Mouse (Mus musculus) frontal cortex, adult 2 months (tissue): ENCODE results near the gene Fam20a. TPM values are rescaled to one million over a fixed set of nuclear protein-coding genes. Genes with fewer than 3 reads are reported as not detected.

Experiments used
- DNase-seq, 2 experiments: peaks; one replicate each; pipeline ENCODE4 v3.0.0; 2022; ENCODE audit warnings: low spot score in 1 of 2; ENCODE audit errors: extremely low spot score in 1 of 2
- polyA plus RNA-seq: library from polyadenylated mRNA; depleted of rRNA; stranded (reverse); fragments of >200 nt; gene quantifications from 2 replicates; pipeline ENCODE4 v1.2.3, GENCODE M21; 2012

The Fam20a gene
- polyA plus RNA-seq, 1 experiment: 14.6 TPM

DNA sequence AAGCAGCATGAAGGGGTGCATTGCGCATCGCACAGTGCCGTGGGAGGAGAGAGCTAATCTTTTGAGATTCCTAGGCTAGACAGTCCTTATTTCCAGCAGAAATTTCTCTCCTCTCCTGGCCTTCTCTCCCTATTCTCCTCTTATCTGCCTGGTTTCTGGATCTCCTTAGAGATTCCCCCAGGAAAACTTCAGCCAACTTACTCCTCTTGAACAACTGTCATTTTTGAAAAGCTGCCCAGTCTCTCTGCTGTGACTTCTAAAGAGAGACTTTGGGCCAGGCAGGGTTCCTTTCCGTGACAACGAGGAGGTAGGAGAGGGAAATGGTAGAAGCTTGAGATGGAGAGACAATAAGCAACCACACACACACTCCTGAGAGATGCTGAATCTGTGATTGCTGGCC lies 4.6 kb downstream of the Fam20a start:
- peak; percentile 59 to 86 for DNase-seq

DNA sequence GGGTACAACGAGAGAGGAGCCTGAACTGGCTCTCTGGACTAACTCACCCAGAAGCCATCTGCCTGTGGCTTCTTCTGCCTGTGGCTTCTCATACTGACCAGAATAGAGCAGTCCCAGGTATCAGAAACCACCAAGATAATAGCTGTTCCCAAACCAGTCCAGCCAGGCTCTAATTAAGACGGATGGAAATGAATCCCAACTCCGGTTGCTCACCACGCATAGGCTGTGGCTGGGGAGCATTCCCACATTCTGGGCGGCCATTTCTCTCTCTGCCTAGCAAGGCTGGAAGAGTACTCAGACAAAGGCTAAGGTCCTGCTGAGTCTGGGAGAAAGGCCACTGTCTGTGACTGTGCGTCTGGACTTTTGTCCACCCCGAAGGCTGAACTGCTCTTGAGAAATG lies 5.1 kb downstream of the Fam20a start:
- DNase-seq: no peak

DNA sequence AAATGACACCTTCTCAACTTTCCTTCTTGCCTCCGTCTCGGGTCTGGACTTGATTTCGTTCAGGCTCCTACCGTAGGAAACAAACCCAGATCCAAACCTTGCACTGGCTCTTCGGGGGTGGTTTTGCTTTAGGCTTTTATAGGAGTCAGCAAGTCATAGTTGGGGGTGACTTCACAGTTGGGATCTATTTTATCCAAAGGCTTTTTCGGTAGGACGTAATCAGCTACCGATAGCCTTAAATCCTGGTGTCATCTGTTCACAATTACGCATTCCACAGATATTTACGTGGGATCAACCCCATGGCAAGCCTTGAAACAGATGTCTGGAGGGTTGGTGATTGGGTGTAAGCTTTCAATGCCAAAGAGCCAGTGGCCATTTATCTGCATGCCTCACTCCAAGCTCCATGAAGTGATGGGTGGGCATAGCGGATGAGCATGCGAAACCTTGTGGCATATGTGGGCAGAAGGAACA lies 6.7 kb downstream of the Fam20a start:
- no peak for DNase-seq

DNA sequence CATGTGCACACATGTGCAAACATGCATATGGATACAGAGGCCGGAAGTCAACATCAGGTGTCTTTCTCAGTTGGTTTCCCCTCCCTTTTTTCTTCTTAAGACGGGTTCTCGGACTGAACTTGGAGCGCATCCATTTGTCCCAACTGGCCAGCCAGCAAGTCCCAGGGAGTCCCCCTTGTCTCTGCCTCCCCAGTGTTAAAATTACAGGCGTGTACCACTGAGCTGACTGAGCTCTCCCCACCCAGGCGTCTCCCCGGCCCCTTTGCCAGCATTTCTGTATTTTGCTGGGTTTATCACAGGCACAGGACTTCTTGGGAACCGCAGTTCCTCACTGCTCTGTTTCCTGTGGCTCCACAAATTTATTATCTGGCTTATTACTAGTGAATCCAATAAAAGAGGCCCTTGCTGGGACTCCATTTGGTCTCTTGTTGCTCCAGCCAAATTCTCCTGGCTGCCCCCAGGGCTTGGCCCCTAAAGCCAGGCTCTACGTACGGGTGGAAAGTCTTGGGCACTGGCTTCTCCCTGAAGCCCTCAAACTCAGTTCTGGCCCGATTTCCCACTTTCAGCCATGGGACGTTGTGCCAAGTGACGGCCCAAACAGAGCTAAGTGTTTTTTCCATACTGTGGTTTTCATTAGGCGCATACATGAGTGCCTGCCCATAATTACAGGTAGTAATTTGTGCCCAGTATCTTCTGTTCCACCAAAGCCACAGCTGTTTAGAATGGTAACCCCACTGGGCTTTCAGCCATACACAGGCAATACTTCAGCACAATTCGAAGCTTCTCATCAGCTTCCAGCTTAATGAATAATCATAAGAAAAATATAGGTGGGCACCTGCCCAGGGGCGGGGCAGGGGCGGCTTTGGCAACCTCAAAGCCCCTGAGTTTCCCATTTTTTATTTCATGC lies 7.5 kb downstream of the Fam20a start:
- no peak for DNase-seq

DNA sequence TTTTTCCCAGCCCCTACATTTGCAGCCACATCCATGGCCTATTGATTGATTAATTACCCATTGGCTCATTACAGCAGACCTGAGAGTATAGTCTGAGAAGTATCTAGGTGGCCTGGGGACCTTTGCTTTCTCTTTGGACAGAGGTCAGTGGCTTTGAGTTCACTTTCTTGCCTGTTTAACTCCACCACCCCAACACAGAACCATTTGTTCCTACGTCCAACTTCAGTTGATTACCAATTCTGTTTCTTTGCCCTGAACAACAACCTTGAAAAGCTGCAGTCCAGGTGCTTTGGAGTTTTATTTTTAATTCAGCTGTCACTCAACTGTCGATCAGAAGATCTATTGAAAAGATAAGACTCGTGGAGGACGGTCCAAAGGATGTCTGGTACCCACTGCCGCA lies 12.6 kb downstream of the Fam20a start:
- DNase-seq: no peak

DNA sequence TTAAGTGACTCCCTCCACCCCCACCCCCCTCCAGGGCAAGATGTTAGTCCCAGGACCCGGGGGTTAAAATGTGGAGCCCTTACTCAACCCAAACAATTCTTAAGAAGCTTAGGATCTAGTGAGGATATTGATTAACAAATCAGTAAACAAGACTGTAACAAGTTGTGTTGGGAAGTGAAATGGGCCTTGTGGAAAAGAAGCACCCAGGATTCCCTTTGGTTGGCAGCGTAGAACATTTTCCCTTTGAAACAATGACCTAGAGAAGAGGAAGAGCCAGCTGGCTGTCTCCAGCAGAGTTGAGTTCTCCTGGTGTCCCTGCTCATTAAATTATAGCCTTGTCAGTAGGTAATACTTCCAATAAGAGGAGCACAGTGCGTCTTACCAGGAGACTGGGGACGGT lies 13.3 kb downstream of the Fam20a start:
- DNase-seq: no peak

DNA sequence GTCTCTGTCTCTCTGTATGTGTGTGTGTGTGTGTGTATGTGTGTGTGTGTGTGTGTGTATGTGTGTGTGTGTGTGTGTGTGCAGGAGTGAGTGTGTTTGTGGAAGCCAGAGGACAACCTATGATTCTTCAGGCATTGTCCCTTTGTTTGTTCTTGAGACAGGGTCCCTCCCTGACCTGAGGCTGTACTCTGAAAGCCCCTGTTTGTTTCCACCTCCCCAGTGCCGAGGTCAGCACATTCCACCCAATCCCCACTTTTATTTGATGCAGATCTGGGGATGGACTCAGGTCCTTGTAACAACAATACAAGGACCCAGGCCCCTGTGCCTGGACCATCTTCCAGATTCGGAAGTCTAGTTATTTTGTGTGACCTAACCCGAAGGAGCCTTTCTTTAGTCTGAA lies 14.6 kb downstream of the Fam20a start:
- no peak for DNase-seq

DNA sequence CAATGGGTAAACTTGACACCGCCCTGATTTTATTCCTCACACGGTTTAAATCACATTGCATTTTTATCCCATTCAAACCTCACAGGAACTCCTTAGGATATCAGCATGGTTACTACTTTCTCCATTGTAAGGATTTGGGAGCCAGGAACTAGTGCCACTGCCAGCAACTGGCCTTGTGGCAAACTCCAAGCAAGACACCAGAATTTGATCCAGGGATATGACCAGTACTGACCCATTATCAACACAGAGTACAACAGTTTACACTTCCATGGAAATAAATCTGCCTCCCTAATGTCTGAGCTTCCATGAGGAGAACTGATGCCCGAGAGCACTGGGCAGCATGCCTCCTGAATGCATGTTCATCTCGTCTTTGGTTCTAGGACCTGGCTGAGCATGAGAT lies 15.5 kb downstream of the Fam20a start:
- DNase-seq: no peak

DNA sequence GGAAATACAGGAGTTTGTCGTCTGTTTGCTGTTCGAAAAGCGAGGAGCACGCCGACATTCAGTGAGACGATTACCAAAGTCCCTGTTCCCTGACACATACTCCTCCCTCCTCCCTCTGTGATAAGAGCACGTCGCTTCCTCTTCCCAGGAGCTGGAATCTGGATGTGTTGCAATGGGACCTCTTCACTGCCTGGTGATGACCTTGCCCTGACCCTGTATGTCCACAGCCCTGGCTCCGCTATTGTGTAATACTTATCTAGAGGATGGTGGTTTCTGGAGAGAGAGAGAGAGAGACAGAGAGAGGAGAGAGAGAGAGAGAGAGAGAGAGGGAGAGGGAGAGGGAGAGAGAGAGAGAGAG lies 16.0 kb downstream of the Fam20a start:
- DNase-seq: no peak

DNA sequence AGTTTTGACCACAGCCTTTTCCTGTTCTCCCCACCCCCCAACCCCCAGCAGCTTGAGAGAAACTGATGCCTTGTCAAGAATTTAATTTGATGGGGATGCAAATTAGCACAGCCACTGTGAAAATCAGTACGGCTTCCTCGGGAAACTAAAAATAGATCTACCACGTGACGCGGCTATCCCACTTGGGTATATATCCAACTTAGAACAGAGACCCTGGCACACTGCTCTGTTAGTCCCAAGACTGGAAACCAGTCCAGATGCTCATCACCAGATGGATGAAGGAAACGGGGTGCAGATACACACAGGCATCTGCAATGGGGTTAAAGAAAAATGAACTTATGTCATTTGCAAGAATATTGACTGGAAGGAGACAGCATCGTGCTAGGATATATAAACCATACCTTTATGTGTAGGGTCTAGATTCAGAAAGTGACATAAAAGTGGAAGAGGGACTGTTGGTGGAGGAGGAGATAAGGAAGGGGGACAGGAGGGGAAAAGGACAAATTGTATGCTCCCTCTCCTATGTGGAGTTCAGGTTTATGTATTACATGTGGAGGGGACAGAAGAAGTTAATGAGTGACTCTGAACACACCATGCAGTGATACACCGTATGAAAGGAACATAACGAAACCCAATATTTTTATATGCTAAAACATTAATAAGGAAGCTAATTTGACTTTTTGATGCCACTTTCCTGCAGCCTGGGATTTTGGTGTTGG lies 16.6 kb downstream of the Fam20a start:
- DNase-seq: no peak

DNA sequence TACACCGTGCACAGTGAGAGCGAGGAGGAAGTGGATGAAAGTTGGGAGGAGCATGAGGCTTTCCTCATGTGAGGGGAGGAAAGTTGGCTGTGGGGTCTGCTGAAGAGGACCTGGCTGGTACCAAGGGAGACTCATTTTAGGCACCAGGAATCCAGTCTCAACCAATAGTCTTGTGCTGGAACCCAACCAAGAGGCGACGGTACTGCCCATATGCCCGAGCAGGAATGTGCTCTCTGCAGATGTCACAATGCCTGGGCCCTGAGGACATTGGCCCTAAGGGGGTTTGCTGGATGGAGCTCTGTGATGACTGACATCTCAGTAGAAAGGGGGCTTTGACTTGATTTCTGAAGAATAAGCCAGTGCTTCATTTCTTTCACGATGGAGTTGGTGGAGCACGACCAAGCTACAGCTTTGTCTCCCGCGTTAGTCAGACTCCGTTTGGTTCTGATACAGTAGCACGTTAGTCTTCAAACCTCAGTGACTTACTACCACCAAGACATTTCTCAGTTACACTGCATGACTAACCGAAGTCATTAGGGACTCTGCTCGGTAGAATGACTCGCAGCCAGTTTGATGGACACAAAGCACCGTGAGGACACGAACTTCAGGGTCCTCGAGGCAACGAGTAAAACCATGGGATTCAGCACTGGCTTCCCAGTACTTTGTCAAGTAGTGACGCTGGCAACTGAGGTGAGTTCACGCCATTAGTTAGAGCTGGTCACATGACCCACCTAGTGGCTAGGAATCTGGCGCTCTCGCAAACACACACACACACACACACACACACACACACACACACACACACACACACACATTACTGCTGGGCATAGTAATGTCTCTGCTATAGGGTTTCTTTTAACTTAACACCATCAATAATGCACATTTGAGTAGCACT lies 17.5 kb downstream of the Fam20a start:
- DNase-seq: no peak

DNA sequence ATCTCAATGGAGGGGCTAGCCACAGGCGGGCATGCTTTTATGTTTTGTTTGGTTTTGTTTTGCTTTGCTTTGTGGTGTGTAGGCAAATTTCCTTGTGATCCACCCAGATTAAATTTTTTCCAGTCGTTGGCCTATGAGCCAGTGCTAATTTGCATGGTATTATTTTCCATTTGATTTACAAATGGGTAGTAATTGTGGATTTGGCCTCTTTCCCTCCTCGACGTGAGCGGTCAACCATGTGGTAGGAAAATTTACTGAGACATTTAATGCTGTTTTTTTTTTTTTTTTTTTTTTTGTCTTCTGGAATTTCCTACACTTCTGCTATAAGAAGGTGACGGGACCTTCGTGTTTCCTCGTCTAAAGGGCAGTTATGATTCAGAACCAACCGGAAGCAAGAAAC lies 18.2 kb downstream of the Fam20a start:
- no peak for DNase-seq

DNA sequence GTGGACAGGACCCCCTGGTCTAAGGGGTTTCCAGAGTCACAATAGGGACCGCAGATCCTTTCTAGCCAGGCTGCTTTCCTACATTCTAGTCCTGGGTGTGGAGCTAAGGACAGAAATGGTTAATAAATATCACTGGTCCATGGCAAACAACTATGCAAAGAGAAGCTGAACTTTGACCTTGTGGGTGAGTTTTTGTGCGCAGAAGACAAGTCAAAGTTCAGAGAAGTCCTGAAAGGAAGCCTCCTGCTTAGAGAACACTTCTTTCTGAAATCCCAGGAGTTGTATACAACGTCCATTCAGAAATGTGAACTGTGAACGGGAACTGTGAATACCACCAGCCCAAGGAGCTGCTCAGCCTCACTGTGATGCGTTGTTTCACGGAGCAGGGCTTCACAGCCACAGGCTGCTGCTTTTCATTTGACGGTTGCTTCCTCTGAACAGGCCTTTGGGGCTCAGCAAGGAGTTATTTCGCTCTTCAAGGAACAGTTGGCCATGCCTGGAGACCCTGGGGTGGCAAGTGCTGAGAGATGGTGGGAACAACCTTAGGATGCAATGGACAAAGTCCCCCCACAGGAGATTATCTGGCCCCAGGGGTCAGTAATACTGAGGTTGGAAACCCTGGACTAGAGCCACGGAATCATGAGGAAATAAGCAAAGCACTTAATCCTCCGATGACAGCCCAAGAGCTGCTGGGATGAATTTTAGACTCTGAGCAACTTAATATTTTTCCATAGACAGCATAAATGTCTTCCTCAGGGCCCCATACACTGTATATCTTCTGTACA lies 19.9 kb downstream of the Fam20a start:
- DNase-seq: no peak

DNA sequence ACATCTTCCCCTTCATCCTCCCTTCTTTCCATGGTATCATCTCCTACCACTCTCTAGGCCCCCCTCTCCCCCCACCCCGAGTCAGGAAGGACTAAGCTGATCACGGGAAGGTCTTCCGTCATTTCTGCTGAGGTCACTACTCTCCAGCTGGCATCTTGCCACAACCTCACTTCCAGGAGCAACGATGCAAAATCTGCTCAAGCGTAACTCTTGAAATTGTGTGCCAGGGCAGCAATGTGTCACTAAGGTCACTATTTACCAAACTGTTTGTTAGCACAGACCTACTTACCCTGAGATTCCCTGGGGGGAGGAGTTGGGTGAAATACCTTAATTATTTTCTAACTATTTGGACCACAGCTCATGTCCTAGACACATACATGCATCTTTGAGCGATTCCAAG lies 21.3 kb downstream of the Fam20a start:
- no peak for DNase-seq

DNA sequence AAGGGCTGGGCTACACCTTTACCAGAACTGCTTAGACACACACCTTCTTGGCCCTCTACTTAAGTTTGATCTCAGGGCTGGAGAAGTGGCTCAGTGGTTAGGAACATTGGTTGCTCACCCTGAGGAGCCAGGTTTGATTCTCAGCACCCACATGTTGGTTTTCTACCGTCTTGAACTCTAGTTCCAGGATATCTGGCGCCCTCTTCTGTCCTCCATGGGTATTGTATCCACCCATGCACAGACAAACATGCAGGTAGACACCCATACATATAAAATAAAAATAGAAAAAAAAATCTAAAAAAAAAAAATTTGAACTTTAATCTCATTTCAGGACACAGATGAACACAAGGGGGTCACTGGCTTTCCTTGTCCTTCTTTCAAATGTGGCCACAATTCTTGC lies 22.3 kb downstream of the Fam20a start:
- no peak for DNase-seq

DNA sequence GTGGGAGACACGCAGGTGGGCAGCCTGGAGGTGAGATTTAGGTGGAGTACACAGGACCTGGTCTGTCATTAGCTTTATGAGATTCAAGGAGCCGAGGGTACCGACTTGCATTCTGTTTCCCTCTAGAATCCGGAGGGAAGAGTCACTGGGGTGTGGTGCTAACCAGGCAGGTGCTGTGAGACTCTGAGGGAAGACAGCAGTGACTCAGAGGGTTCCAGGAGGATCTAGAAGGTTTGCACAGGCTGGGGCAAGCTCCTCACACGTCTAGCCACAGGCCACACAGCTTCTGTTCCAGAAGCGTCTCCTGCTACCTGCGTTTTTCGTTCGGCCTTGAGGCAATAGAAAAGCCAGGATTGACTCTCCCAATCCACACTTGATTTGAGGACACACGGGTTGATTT lies 23.3 kb downstream of the Fam20a start:
- no peak for DNase-seq

DNA sequence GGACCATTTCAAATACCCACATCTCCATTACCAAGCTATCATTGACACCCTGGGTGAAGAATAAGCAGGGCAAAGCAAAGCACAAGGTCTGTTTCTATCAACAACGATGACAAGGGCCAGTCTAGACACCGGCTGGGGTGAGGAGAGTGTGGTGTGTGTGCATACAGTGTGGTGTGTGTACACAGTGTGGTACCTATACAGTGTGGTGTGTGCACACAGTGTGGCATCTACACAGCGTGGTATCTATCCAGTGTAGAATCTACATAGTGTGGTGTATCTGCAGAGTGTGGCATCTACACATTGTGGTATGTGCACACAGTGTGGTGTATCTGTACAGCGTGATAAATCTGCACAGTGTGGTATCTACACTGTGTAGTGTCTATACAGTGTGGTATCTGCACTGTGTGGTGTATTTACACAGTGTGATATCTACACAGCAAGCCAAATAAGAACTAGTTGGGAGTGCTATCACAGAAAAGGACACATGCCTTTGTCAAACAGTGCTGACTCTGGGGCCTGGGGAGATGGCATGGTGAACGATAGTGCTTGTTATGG lies 24.9 kb downstream of the Fam20a start:
- DNase-seq: no peak

DNA sequence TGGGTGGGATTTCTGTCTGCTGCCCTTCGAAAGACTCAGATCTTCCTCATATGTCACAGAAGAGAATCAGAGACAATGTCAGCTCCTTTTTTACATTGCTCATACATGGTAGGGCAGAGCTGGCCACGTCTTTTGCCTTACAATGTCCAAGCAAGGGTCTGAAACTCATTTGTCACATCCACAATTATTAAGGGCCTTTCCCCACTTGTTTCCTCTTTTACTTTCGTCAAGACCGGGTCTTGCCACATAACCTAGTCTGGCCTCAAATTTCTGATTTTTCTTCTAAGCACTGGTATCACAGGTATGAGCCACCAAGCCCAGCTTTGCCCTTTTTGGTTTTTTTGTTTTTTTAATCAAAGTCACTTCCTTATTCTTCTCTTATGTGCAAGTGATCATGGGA lies 25.6 kb downstream of the Fam20a start:
- no peak for DNase-seq

DNA sequence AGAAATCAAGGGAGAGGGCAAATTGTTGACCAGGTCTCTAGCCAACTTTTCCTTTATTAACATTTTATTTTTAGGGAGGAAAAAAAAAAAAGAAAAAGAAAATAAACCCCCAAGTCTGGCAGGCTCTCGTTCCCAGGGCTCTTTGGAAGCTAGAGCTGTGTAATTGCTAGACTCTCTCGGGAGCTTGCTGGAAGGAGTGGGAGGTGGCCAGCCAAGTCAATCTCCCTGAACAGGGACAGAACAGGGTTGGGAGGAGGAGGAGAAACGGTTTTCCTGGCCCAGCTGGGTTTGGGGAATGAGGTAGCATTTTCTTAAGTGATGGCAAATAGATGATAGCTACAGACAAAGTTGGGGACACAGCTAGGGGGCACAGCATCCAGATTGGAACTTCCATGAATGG lies 29.3 kb downstream of the Fam20a start:
- no peak for DNase-seq

DNA sequence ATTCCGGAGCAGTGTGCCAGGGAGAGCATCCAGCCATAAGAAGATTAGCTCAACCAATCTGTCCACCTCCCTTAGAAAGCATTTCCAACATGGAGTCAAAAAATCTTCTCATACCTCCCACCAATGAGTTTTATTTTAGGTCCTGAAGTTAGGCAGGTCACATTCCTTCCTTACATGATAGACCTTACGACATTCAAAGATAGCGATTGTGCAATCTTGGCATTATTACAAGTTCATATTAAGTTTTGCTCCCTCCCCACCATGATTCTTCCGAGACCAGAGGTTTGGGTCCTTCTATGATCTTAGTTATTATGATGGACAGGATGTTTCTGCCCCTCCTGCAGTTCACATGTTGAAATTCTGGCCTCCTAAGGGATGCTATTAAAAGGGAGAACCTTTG lies 32.5 kb downstream of the Fam20a start:
- no peak for DNase-seq
